In the genomic region with DNA sequence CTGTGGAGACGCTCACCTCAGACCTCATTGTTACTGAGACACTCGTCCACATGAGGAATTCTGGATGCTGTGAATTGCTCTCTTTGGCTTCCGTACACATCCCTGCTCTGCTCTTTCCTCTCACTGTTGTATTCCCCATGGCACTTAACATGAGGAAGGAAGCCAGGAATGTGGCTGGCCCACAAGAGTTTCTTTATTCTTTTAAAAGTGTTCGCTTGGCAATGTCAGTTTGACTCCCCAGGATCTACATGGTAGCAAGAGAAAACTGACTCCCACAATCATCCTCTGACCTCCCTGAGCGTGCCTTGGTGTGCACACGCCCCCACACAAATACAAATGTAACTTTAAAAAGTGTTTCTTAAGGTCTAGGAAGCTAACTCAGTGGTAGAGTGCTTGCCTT, we compare ENCODE assay signal across 37 mouse cellular contexts. TPM values are rescaled to one million over a fixed set of nuclear protein-coding genes. Genes with fewer than 3 reads are reported as not detected.
DNase-seq lines count a peak whose midpoint lies in the region; ATAC-seq and TF ChIP-seq lines count a peak whose summit lies in the region.
"Had no signal": no experiment of that assay in that cellular context is flagged by ENCODE, and none has a peak within 500 bp of the region (broad histone marks: within the 10 kb centered on the region; RNA-seq: fewer than 3 reads in every experiment).

No protein-coding gene starts in this region.

- intact Hi-C loops in heart, postnatal 10 days (cut with DNase I) = no loop called here

- H3K4me2 ChIP-seq in heart, embryonic 11.5 days = no peak overlapping the region
- no peak overlapping the region for H3K4me2 ChIP-seq in midbrain, postnatal 0 days (ENCODE audit: low read depth, low read length, poor library complexity, severe bottlenecking)
- no peak overlapping the region for H3K4me2 ChIP-seq in midbrain, embryonic 15.5 days
- no peak overlapping the region for H3K4me2 ChIP-seq in intestine, embryonic 15.5 days (replicated peaks)
- H3K4me2 ChIP-seq: embryonic facial prominence, embryonic 15.5 days; forebrain, embryonic 13.5 days; heart, embryonic 12.5 days; hindbrain, embryonic 15.5 days; liver, embryonic 12.5 days had no signal

- no peaks in the 10 kb centered on the region for H3K36me3 ChIP-seq in heart, embryonic 11.5 days (ENCODE audit: control insufficient read depth, insufficient read depth, low read length)
- no peaks in the 10 kb centered on the region for H3K36me3 ChIP-seq in midbrain, postnatal 0 days (ENCODE audit: insufficient read depth, low read length)
- no peaks in the 10 kb centered on the region for H3K36me3 ChIP-seq in midbrain, embryonic 15.5 days (replicated peaks)
- no peaks in the 10 kb centered on the region for H3K36me3 ChIP-seq in intestine, embryonic 15.5 days
- H3K36me3 ChIP-seq: embryonic facial prominence, embryonic 15.5 days; heart, embryonic 12.5 days; hindbrain, embryonic 15.5 days; liver, embryonic 12.5 days had no signal

- no peak overlapping the region for H3K4me3 ChIP-seq in heart, embryonic 11.5 days (ENCODE audit: low read depth, low read length)
- no peak overlapping the region for H3K4me3 ChIP-seq in midbrain, postnatal 0 days (ENCODE audit: low read depth, low read length)
- H3K4me3 ChIP-seq in midbrain, embryonic 15.5 days = no peak overlapping the region
- H3K4me3 ChIP-seq in intestine, embryonic 15.5 days (replicated peaks) = no peak overlapping the region
- H3K4me3 ChIP-seq: embryonic facial prominence, embryonic 15.5 days; forebrain, embryonic 13.5 days; heart, embryonic 12.5 days; hindbrain, embryonic 15.5 days; liver, embryonic 12.5 days had no signal

- no peaks in the 10 kb centered on the region for H3K27me3 ChIP-seq in heart, embryonic 11.5 days (ENCODE audit: control insufficient read depth, insufficient read depth, low read length)
- no peaks in the 10 kb centered on the region for H3K27me3 ChIP-seq in midbrain, postnatal 0 days (ENCODE audit: insufficient read depth, low read length)
- H3K27me3 ChIP-seq in midbrain, embryonic 15.5 days (replicated peaks) = no peaks in the 10 kb centered on the region
- no peaks in the 10 kb centered on the region; the same call in 1 of the 2 replicates for H3K27me3 ChIP-seq in intestine, embryonic 15.5 days (replicated peaks)
- H3K27me3 ChIP-seq: embryonic facial prominence, embryonic 15.5 days; forebrain, embryonic 13.5 days; hindbrain, embryonic 15.5 days; liver, embryonic 12.5 days had no signal

- H3K9me3 ChIP-seq in heart, embryonic 11.5 days (replicated peaks; ENCODE audit: control insufficient read depth, low read length) = no peaks in the 10 kb centered on the region
- H3K9me3 ChIP-seq in midbrain, postnatal 0 days (ENCODE audit: low read length) = no peaks in the 10 kb centered on the region
- H3K9me3 ChIP-seq in midbrain, embryonic 15.5 days = no peaks in the 10 kb centered on the region
- no peaks in the 10 kb centered on the region for H3K9me3 ChIP-seq in intestine, embryonic 15.5 days
- H3K9me3 ChIP-seq: embryonic facial prominence, embryonic 15.5 days; forebrain, embryonic 13.5 days; heart, embryonic 12.5 days; hindbrain, embryonic 15.5 days; liver, embryonic 12.5 days had no signal

- peak; percentile 7 to 26 for DNase-seq in heart, postnatal 10 days
- peak; percentile 5 for DNase-seq in midbrain, postnatal 0 days (ENCODE audit: low spot score)
- peak; percentile 30 for DNase-seq in lung, postnatal 36 days
- DNase-seq in kidney, postnatal 25 days = no peak
- DNase-seq: adrenal gland, adult 2 months; cerebellum, adult 2 months; cerebellum, postnatal 14 days; gastrocnemius, postnatal 14 days; kidney, adult 8-10 months; layer of hippocampus, postnatal 36 days; left cerebral cortex, postnatal 4 days; liver, postnatal 0 days; midbrain, embryonic 14.5 days; right cerebral cortex, adult 18-20 months; right cerebral cortex, postnatal 4 days; thymus, postnatal 4 days had no signal

- no peak for TF ChIP-seq CTCF in midbrain, postnatal 0 days (IDR thresholded peaks at IDR 0.05)

- no peak for ATAC-seq in heart, embryonic 11.5 days (replicated peaks; ENCODE audit: insufficient number of reproducible peaks, low FRiP score, low TSS enrichment)
- ATAC-seq in midbrain, postnatal 0 days (ENCODE audit: low FRiP score) = no peak
- no peak for ATAC-seq in midbrain, embryonic 15.5 days (replicated peaks)
- ATAC-seq in intestine, embryonic 15.5 days = no peak
- ATAC-seq: CD4-positive, CD25-positive, alpha-beta regulatory T cell, adult 4 months; forebrain, embryonic 13.5 days; liver, embryonic 12.5 days; liver, postnatal 0 days had no signal

- H3K4me1 ChIP-seq in heart, embryonic 11.5 days (ENCODE audit: control insufficient read depth, insufficient read depth, low read length) = no peaks in the 10 kb centered on the region; the same call in 1 of the 2 replicates
- H3K4me1 ChIP-seq in midbrain, postnatal 0 days (ENCODE audit: insufficient read depth, low read length) = no peaks in the 10 kb centered on the region
- H3K4me1 ChIP-seq in midbrain, embryonic 15.5 days = no peaks in the 10 kb centered on the region
- H3K4me1 ChIP-seq in intestine, embryonic 15.5 days (replicated peaks) = no peaks in the 10 kb centered on the region
- H3K4me1 ChIP-seq: embryonic facial prominence, embryonic 15.5 days; forebrain, embryonic 13.5 days; hindbrain, embryonic 15.5 days; liver, embryonic 12.5 days had no signal

- WGBS in heart, embryonic 11.5 days (ENCODE audit: insufficient replicate concordance) = 53% methylated on average over 6 of the region's 6 CpGs
- 58% methylated on average over 6 of the region's 6 CpGs for WGBS in midbrain, postnatal 0 days
- WGBS in midbrain, embryonic 15.5 days = 63% methylated on average over 6 of the region's 6 CpGs
- 52% methylated on average over 6 of the region's 6 CpGs for WGBS in intestine, embryonic 15.5 days

- no peak overlapping the region for H3K27ac ChIP-seq in heart, embryonic 11.5 days (ENCODE audit: low read depth, low read length)
- H3K27ac ChIP-seq in midbrain, postnatal 0 days (ENCODE audit: low read depth, low read length) = no peak overlapping the region
- no peak overlapping the region for H3K27ac ChIP-seq in midbrain, embryonic 15.5 days
- H3K27ac ChIP-seq in intestine, embryonic 15.5 days = no peak overlapping the region
- H3K27ac ChIP-seq: embryonic facial prominence, embryonic 15.5 days; forebrain, embryonic 13.5 days; hindbrain, embryonic 15.5 days; kidney, postnatal 0 days; liver, embryonic 12.5 days; stomach, postnatal 0 days had no signal

- H3K9ac ChIP-seq in heart, embryonic 11.5 days (ENCODE audit: low read depth, low read length) = no peak overlapping the region
- no peak overlapping the region for H3K9ac ChIP-seq in midbrain, postnatal 0 days (replicated peaks; ENCODE audit: low read length, poor library complexity, severe bottlenecking)
- no peak overlapping the region for H3K9ac ChIP-seq in midbrain, embryonic 15.5 days
- no peak overlapping the region for H3K9ac ChIP-seq in intestine, embryonic 15.5 days
- H3K9ac ChIP-seq: embryonic facial prominence, embryonic 15.5 days; forebrain, embryonic 13.5 days; heart, embryonic 12.5 days; hindbrain, embryonic 15.5 days; liver, embryonic 12.5 days; liver, postnatal 0 days had no signal

RNA-seq across cellular contexts. Expression of a gene that starts 0.8 kb away (rescaled TPM):
- not detected for total RNA-seq in heart, postnatal 10 days (2021)
- not detected in 2 replicates for polyA plus RNA-seq in heart, embryonic 11.5 days (2014; fragmentation: Nextera tagmentation; extraction: Ambion mirVana)
- not detected in 2 replicates for total RNA-seq in midbrain, postnatal 0 days (2014; rRNA removed)
- not detected in 2 replicates for polyA plus RNA-seq in midbrain, postnatal 0 days (2015; fragmentation: Nextera tagmentation; extraction: Ambion mirVana)
- not detected in 2 replicates for polyA plus RNA-seq in midbrain, embryonic 15.5 days (2015; fragmentation: Nextera tagmentation; extraction: Ambion mirVana)
- polyA plus RNA-seq in intestine, embryonic 15.5 days (2015; fragmentation: Nextera tagmentation; extraction: Ambion mirVana) = not detected in 2 replicates
- total RNA-seq: adrenal gland, adult 2 months; gastrocnemius, postnatal 14 days; granulocyte monocyte progenitor cell, adult 5-6 weeks; hematopoietic stem cell, adult 5-6 weeks; layer of hippocampus, postnatal 36 days; left cerebral cortex, postnatal 4 days had no signal
- polyA plus RNA-seq: adrenal gland, adult 2 months; CD4-positive, CD25-positive, alpha-beta regulatory T cell, adult 4 months; cerebellum, adult 2 months; cortical plate, adult 2 months; embryonic facial prominence, embryonic 15.5 days; forebrain, embryonic 13.5 days; heart, embryonic 12.5 days; heart, postnatal 0 days; hindbrain, embryonic 15.5 days; intestine, embryonic 14.5 days; kidney, postnatal 0 days; large intestine, adult 2 months; limb, embryonic 14.5 days; liver, embryonic 12.5 days; liver, postnatal 0 days; midbrain, embryonic 14.5 days; neural tube, embryonic 11.5 days; spleen, adult 2 months; stomach, postnatal 0 days; thymus, postnatal 0 days had no signal

RNA-seq across cellular contexts. Expression of a gene that starts 41.8 kb away (rescaled TPM):
- total RNA-seq in heart, postnatal 10 days (2021) = 1 to 10 TPM; 4.2 to 5.1 TPM
- 0.16 and 0.24 TPM in 2 replicates for polyA plus RNA-seq in heart, embryonic 11.5 days (2014; fragmentation: Nextera tagmentation; extraction: Ambion mirVana)
- not detected in 2 replicates for total RNA-seq in midbrain, postnatal 0 days (2014; rRNA removed)
- polyA plus RNA-seq in midbrain, postnatal 0 days (2015; fragmentation: Nextera tagmentation; extraction: Ambion mirVana) = 0.07 and 0.28 TPM in 2 replicates
- polyA plus RNA-seq in midbrain, embryonic 15.5 days (2015; fragmentation: Nextera tagmentation; extraction: Ambion mirVana) = 0.06 TPM in 1 of 2 replicates, not detected in the other
- polyA plus RNA-seq in intestine, embryonic 15.5 days (2015; fragmentation: Nextera tagmentation; extraction: Ambion mirVana) = 0.16 and 0.21 TPM in 2 replicates
- total RNA-seq: granulocyte monocyte progenitor cell, adult 5-6 weeks; hematopoietic stem cell, adult 5-6 weeks had no signal
- polyA plus RNA-seq: CD4-positive, CD25-positive, alpha-beta regulatory T cell, adult 4 months; forebrain, embryonic 13.5 days; midbrain, embryonic 14.5 days; neural tube, embryonic 11.5 days had no signal

RNA-seq across cellular contexts. Expression of a gene that starts 44.6 kb away (rescaled TPM):
- total RNA-seq in heart, postnatal 10 days (2021) = 1 to 10 TPM; 4.5 to 6.1 TPM
- 0.59 and 0.99 TPM in 2 replicates for polyA plus RNA-seq in heart, embryonic 11.5 days (2014; fragmentation: Nextera tagmentation; extraction: Ambion mirVana)
- total RNA-seq in midbrain, postnatal 0 days (2014; rRNA removed) = 1.1 TPM in 2 replicates
- 0.72 and 1.1 TPM in 2 replicates for polyA plus RNA-seq in midbrain, postnatal 0 days (2015; fragmentation: Nextera tagmentation; extraction: Ambion mirVana)
- 0.50 and 0.61 TPM in 2 replicates for polyA plus RNA-seq in midbrain, embryonic 15.5 days (2015; fragmentation: Nextera tagmentation; extraction: Ambion mirVana)
- 0.98 and 1.4 TPM in 2 replicates for polyA plus RNA-seq in intestine, embryonic 15.5 days (2015; fragmentation: Nextera tagmentation; extraction: Ambion mirVana)
- total RNA-seq: granulocyte monocyte progenitor cell, adult 5-6 weeks; hematopoietic stem cell, adult 5-6 weeks had no signal
- polyA plus RNA-seq: CD4-positive, CD25-positive, alpha-beta regulatory T cell, adult 4 months; neural tube, embryonic 11.5 days had no signal

RNA-seq across cellular contexts. Expression of a gene that starts 52.1 kb away (rescaled TPM):
- total RNA-seq in heart, postnatal 10 days (2021) = not detected
- polyA plus RNA-seq in heart, embryonic 11.5 days (2014; fragmentation: Nextera tagmentation; extraction: Ambion mirVana) = not detected in 2 replicates
- total RNA-seq in midbrain, postnatal 0 days (2014; rRNA removed) = not detected in 2 replicates
- polyA plus RNA-seq in midbrain, postnatal 0 days (2015; fragmentation: Nextera tagmentation; extraction: Ambion mirVana) = not detected in 2 replicates
- polyA plus RNA-seq in midbrain, embryonic 15.5 days (2015; fragmentation: Nextera tagmentation; extraction: Ambion mirVana) = not detected in 2 replicates
- polyA plus RNA-seq in intestine, embryonic 15.5 days (2015; fragmentation: Nextera tagmentation; extraction: Ambion mirVana) = not detected in 2 replicates
- total RNA-seq: adrenal gland, adult 2 months; gastrocnemius, postnatal 14 days; granulocyte monocyte progenitor cell, adult 5-6 weeks; hematopoietic stem cell, adult 5-6 weeks; layer of hippocampus, postnatal 36 days; left cerebral cortex, postnatal 4 days had no signal
- polyA plus RNA-seq: adrenal gland, adult 2 months; CD4-positive, CD25-positive, alpha-beta regulatory T cell, adult 4 months; cerebellum, adult 2 months; cortical plate, adult 2 months; embryonic facial prominence, embryonic 15.5 days; forebrain, embryonic 13.5 days; heart, embryonic 12.5 days; heart, postnatal 0 days; hindbrain, embryonic 15.5 days; intestine, embryonic 14.5 days; kidney, postnatal 0 days; large intestine, adult 2 months; liver, embryonic 12.5 days; liver, postnatal 0 days; midbrain, embryonic 14.5 days; neural tube, embryonic 11.5 days; spleen, adult 2 months; stomach, postnatal 0 days; thymus, postnatal 0 days had no signal

Comparison
In these comparisons a context has a peak if more than half of its experiments do, and no peak if none do; other contexts are left out.
1. DNase-seq: peak in heart, postnatal 10 days (2 of 2), midbrain, postnatal 0 days (single experiment) and lung, postnatal 36 days (single experiment); none in kidney, postnatal 25 days (0 of 2).